Mouse (Mus musculus) stomach, embryonic 14.5 days (tissue): ENCODE results near the gene Cnnm2. TPM values are rescaled to one million over a fixed set of nuclear protein-coding genes. Genes with fewer than 3 reads are reported as not detected.
"Not testable (repeated sequence)": the region's sequence is repeated elsewhere in the genome, so short reads cannot be mapped to it uniquely, and the experiment has no call there.

Experiments
- ATAC-seq: fragments of 200-750 bp; cut with Nextera tagmentation; 2 replicates; pipeline ENCODE4 v1.8.0; 2017; ENCODE audit warnings: low read depth, moderate TSS enrichment; ENCODE audit not compliant: insufficient number of reproducible peaks, insufficient read depth, low FRiP score
- H3K27ac ChIP-seq: fragments of 300-500 bp; sonication (generic); 2 replicates; pipeline ENCODE4 v1.5.1; 2014; ENCODE audit warnings: mild to moderate bottlenecking, low read length, moderate library complexity, mixed read lengths
- H3K27me3 ChIP-seq: fragments of 300-500 bp; sonication (generic); 2 replicates; pipeline ENCODE4 v1.6.1; 2014; ENCODE audit warnings: low read length, control low read depth, mixed read lengths; ENCODE audit not compliant: control insufficient read depth, insufficient read depth
- H3K36me3 ChIP-seq: fragments of 300-500 bp; sonication (generic); 2 replicates; pipeline ENCODE4 v1.6.1; 2014; ENCODE audit warnings: mild to moderate bottlenecking, control low read depth, low read length, moderate library complexity, mixed read lengths; ENCODE audit not compliant: control insufficient read depth, insufficient read depth
- H3K4me1 ChIP-seq: fragments of 300-500 bp; sonication (generic); 2 replicates; pipeline ENCODE4 v1.6.1; 2014; ENCODE audit warnings: low read length, control low read depth, mixed read lengths; ENCODE audit not compliant: control insufficient read depth, insufficient read depth
- H3K4me2 ChIP-seq: fragments of 300-500 bp; sonication (generic); replicated peaks from 2 replicates; pipeline ENCODE4 v1.6.1; 2014; ENCODE audit warnings: low read depth, low read length, control low read depth
- H3K4me3 ChIP-seq: fragments of 300-500 bp; sonication (generic); 2 replicates; pipeline ENCODE4 v1.5.1; 2014; ENCODE audit warnings: low read depth, low read length, control low read depth
- H3K9ac ChIP-seq: fragments of 300-500 bp; sonication (generic); replicated peaks from 2 replicates; pipeline ENCODE4 v1.6.1; 2014; ENCODE audit warnings: low read depth, mild to moderate bottlenecking, control low read depth, low read length, moderate library complexity, mixed read lengths
- H3K9me3 ChIP-seq: fragments of 300-500 bp; sonication (generic); 2 replicates; pipeline ENCODE4 v1.6.1; 2016; ENCODE audit warnings: low read depth, low read length, control low read depth; ENCODE audit not compliant: control insufficient read depth
- WGBS: fragments of 180-500 bp; shearing (Covaris S2); extraction: QIAGEN DNeasy Blood & Tissue Kit; methylation state at CpG from one replicate; pipeline ENCODE4 v1.1.7; 2014; 5-methylcytosine and 5-hydroxymethylcytosine counted together
- polyA plus RNA-seq: library from polyadenylated mRNA; unstranded; fragments of >200 nt; fragmentation: Nextera tagmentation; extraction: Ambion mirVana; gene quantifications from 2 replicates; pipeline ENCODE4 v1.2.1, GENCODE M21; 2014

Gene Cnnm2
- polyA plus RNA-seq, 1 experiment from 2014 or later: 2.5 TPM

- WGBS: 65% methylated on average over 3 of the region's 3 CpGs
- no peak overlapping the region for H3K4me3 ChIP-seq
- H3K27me3 ChIP-seq: no peaks in the 10 kb centered on the region
- no peak for ATAC-seq
- H3K4me1 ChIP-seq: no peaks in the 10 kb centered on the region
- H3K9ac ChIP-seq: no peak overlapping the region
- H3K9me3 ChIP-seq: no peaks in the 10 kb centered on the region
- no peak overlapping the region for H3K4me2 ChIP-seq
- H3K36me3 ChIP-seq: no peaks in the 10 kb centered on the region
- no peak overlapping the region for H3K27ac ChIP-seq
These were observed 32.5 kb upstream of the Cnnm2 start for GRCm38 (mm10) chr19:46728909-46729308.

- H3K4me3 ChIP-seq: no peak overlapping the region
- ATAC-seq: no peak
- no peaks in the 10 kb centered on the region for H3K4me1 ChIP-seq
- WGBS: 79% methylated on average over 10 of the region's 10 CpGs
- H3K36me3 ChIP-seq: no peaks in the 10 kb centered on the region
- H3K9me3 ChIP-seq: no peaks in the 10 kb centered on the region
- H3K9ac ChIP-seq: no peak overlapping the region
- H3K4me2 ChIP-seq: no peak overlapping the region
- no peaks in the 10 kb centered on the region for H3K27me3 ChIP-seq
- no peak overlapping the region for H3K27ac ChIP-seq
These were observed 30.0 kb upstream of the Cnnm2 start for GRCm38 (mm10) chr19:46731351-46731750.

- H3K36me3 ChIP-seq, H3K9me3 ChIP-seq, H3K27me3 ChIP-seq, H3K9ac ChIP-seq, H3K4me1 ChIP-seq, H3K4me3 ChIP-seq, H3K27ac ChIP-seq, H3K4me2 ChIP-seq, ATAC-seq: not testable (repeated sequence)
- WGBS: 95% methylated on average over 5 of the region's 5 CpGs
These were observed 28.7 kb upstream of the Cnnm2 start for GRCm38 (mm10) chr19:46732673-46733072.

GRCm38 (mm10) chr19:46733626-46734025 is 27.8 kb upstream of the Cnnm2 start:
- no peak for ATAC-seq
- H3K4me1 ChIP-seq: no peaks in the 10 kb centered on the region

GRCm38 (mm10) chr19:46735241-46735640 is 26.2 kb upstream of the Cnnm2 start:
- Histone ChIP-seq H3K27ac (no peak overlapping the region), H3K4me3 (no peak overlapping the region), H3K9ac (no peak overlapping the region), H3K4me1 (no peaks in the 10 kb centered on the region), H3K4me2 (no peak overlapping the region), H3K36me3 (no peaks in the 10 kb centered on the region), H3K27me3 (no peaks in the 10 kb centered on the region), H3K9me3 (no peaks in the 10 kb centered on the region)
- 43% methylated on average over 5 of the region's 5 CpGs for WGBS
- no peak for ATAC-seq

More at GRCm38 (mm10) chr19:46733626-46734025, 27.8 kb upstream of the Cnnm2 start:
- Histone ChIP-seq H3K27ac (no peak overlapping the region), H3K4me3 (no peak overlapping the region), H3K9ac (no peak overlapping the region), H3K27me3 (no peaks in the 10 kb centered on the region), H3K4me2 (no peak overlapping the region), H3K36me3 (no peaks in the 10 kb centered on the region), H3K9me3 (no peaks in the 10 kb centered on the region)
- WGBS: 88% methylated on average over 7 of the region's 7 CpGs

GRCm38 (mm10) chr19:46737106-46737505 is 24.3 kb upstream of the Cnnm2 start:
- no peaks in the 10 kb centered on the region for H3K4me1 ChIP-seq
- H3K27me3 ChIP-seq: no peaks in the 10 kb centered on the region
- H3K4me3 ChIP-seq: no peak overlapping the region
- H3K4me2 ChIP-seq: no peak overlapping the region
- 64% methylated on average over 7 of the region's 7 CpGs for WGBS
- H3K36me3 ChIP-seq: no peaks in the 10 kb centered on the region
- H3K27ac ChIP-seq: no peak overlapping the region
- no peaks in the 10 kb centered on the region for H3K9me3 ChIP-seq
- no peak overlapping the region for H3K9ac ChIP-seq
- ATAC-seq: no peak

- no peaks in the 10 kb centered on the region for H3K36me3 ChIP-seq
- H3K9ac ChIP-seq: no peak overlapping the region
- ATAC-seq: no peak
- no peaks in the 10 kb centered on the region for H3K9me3 ChIP-seq
- WGBS: 51% methylated on average over 7 of the region's 7 CpGs
- H3K27ac ChIP-seq: no peak overlapping the region
- no peak overlapping the region for H3K4me3 ChIP-seq
- no peak overlapping the region for H3K4me2 ChIP-seq
- H3K27me3 ChIP-seq: no peaks in the 10 kb centered on the region
- no peaks in the 10 kb centered on the region for H3K4me1 ChIP-seq
These were observed 20.9 kb upstream of the Cnnm2 start for GRCm38 (mm10) chr19:46740341-46741008.

- no peak for ATAC-seq
- Histone ChIP-seq H3K4me3 (no peak overlapping the region), H3K9ac (no peak overlapping the region), H3K36me3 (no peaks in the 10 kb centered on the region), H3K27ac (no peak overlapping the region), H3K9me3 (no peaks in the 10 kb centered on the region), H3K4me1 (no peaks in the 10 kb centered on the region), H3K4me2 (no peak overlapping the region), H3K27me3 (no peaks in the 10 kb centered on the region)
- whole genome bisulfite sequencing: 38% methylated on average over 6 of the region's 6 CpGs
These were observed 19.8 kb upstream of the Cnnm2 start for GRCm38 (mm10) chr19:46741574-46741973.

- no peaks in the 10 kb centered on the region for H3K9me3 ChIP-seq
- ATAC-seq: no peak
- H3K4me1 ChIP-seq: no peaks in the 10 kb centered on the region
- no peak overlapping the region for H3K4me3 ChIP-seq
- no peaks in the 10 kb centered on the region for H3K36me3 ChIP-seq
- H3K27me3 ChIP-seq: no peaks in the 10 kb centered on the region
- H3K27ac ChIP-seq: no peak overlapping the region
- WGBS: 64% methylated on average over 9 of the region's 9 CpGs
- H3K9ac ChIP-seq: no peak overlapping the region
- H3K4me2 ChIP-seq: no peak overlapping the region
These were observed 16.7 kb upstream of the Cnnm2 start for GRCm38 (mm10) chr19:46744681-46745080.
